Mouse (Mus musculus) monocyte, adult 59 days (primary cell): Measurements from ENCODE around the gene Gm826. TPM values are rescaled to one million over a fixed set of nuclear protein-coding genes. Genes with fewer than 3 reads are reported as not detected.

Source experiments
- total RNA-seq, 2 experiments: library from RNA; stranded (reverse); gene quantifications; one replicate each; pipeline ENCODE4 v1.2.4; 2023

The Gm826 gene
- total RNA-seq: 1 to 10 TPM; 1.6 to 2.2 TPM

DNA sequence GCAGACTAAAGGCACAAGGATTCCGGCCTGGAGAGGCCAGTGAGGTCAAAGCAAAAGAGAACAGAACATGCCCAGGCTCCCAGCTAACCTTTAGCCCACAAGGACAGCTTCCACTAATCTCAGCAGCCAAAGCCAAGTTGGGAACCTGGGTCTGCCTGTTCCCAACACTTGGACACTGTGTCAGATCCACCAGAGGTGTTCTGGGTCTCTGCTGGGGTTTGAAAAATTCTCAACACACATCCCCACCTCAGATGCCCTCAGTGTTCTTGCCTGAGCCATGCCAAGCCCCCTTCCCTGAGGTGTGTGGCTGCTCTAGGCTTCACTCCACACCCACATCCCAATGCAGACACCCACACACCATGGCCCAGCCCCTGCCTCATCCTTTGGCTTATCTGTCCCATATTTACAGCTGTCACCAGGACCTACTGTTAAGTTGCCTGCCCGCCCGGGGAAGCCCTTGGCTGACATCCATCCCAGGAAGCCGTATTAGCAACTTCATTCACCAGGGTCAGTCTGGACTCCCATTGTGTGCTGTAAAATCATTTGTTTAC, at the start of gene Gm826:
Gene Gm826 (minus strand): TSS at position 52 of the 551 bp plus-strand sequence.

DNA sequence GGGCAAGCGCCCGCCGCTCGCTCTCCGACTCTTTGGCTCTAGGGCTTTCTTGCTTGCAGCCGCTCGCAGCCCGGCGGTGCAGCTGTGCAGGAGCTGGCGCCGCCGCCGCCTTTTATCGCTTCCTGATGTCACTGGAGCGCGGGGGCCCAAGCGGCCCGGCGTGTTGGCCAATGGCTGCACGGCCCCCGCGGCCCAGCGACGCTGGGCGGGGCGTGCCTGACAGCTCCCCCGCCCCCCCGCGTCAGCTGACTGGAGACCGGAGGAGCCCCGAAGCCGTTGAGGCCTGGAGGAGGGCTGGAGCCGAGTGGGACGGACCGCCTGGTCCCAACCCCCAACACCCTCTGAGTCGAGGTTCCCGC, 33.0 kb upstream of the Gm826 start, which contains the start of gene Mafb:
Gene Mafb (minus strand): TSS at position 86 of the 359 bp plus-strand sequence.

Other genes starting within 250 kb of the Gm826 start
- 100 to 1,000 TPM; 330 to 345 TPM for gene Mafb, start 32.9 kb upstream of the Gm826 start, total RNA-seq